Mouse (Mus musculus) liver, embryonic 14.5 days (tissue): Measurements from ENCODE around the gene Uimc1. TPM values are rescaled to one million over a fixed set of nuclear protein-coding genes. Genes with fewer than 3 reads are reported as not detected.

Experiments used
- ATAC-seq: fragments of 200-750 bp; cut with Nextera tagmentation; 2 replicates; pipeline ENCODE4 v1.8.0; 2017; ENCODE audit warnings: moderate number of reproducible peaks, mild to moderate bottlenecking, moderate library complexity; ENCODE audit not compliant: insufficient read depth
- DNase-seq, 3 experiments: peaks; one replicate each; pipeline ENCODE4 v3.0.0-alpha.2; 2012 to 2013; ENCODE audit warnings: low read depth in 3 of 3, low spot score in 3 of 3
- H3K27ac ChIP-seq: fragments of 300-500 bp; sonication (generic); 2 replicates; pipeline ENCODE4 v1.5.1; 2014; ENCODE audit warnings: moderate library complexity, mild to moderate bottlenecking, control low read depth, inconsistent platforms
- H3K27me3 ChIP-seq: fragments of 300-500 bp; sonication (generic); 2 replicates; pipeline ENCODE4 v1.6.1; 2014; ENCODE audit warnings: mild to moderate bottlenecking, low read length, moderate library complexity; ENCODE audit not compliant: control insufficient read depth, insufficient read depth
- H3K36me3 ChIP-seq: fragments of 300-500 bp; sonication (generic); replicated peaks from 2 replicates; pipeline ENCODE4 v1.6.1; 2014; ENCODE audit warnings: low read depth; ENCODE audit not compliant: control insufficient read depth, insufficient read depth
- H3K4me1 ChIP-seq, 2 experiments: fragments of 200-500 bp in 1 of 2; fragments of 300-500 bp in 1 of 2; sonication (generic) in 1 of 2; replicated peaks; 2 replicates each; pipeline ENCODE4 v1.6.1; 2012 to 2014; ENCODE audit warnings: antibody characterized with exemption in 1 of 2, inconsistent platforms in 1 of 2, low read length in 1 of 2; ENCODE audit not compliant: control insufficient read depth in 2 of 2, insufficient read depth in 2 of 2
- H3K4me2 ChIP-seq: fragments of 300-500 bp; sonication (generic); 2 replicates; pipeline ENCODE4 v1.6.1; 2014; ENCODE audit warnings: low read depth, mild to moderate bottlenecking, control low read depth, moderate library complexity
- H3K4me3 ChIP-seq, 2 experiments: fragments of 200-500 bp in 1 of 2; fragments of 300-500 bp in 1 of 2; sonication (generic) in 1 of 2; 2 replicates each; pipeline ENCODE4 v1.5.1; 2012 to 2014; ENCODE audit warnings: low read depth in 2 of 2, low read length in 2 of 2, mild to moderate bottlenecking in 2 of 2, control low read depth in 1 of 2, inconsistent platforms in 1 of 2, moderate library complexity in 1 of 2; ENCODE audit not compliant: insufficient read depth in 1 of 2
- H3K9ac ChIP-seq: fragments of 300-500 bp; sonication (generic); replicated peaks from 2 replicates; pipeline ENCODE4 v1.6.1; 2014; ENCODE audit warnings: mild to moderate bottlenecking, control low read depth, moderate library complexity
- H3K9me3 ChIP-seq: fragments of 300-500 bp; sonication (generic); 2 replicates; pipeline ENCODE4 v1.6.1; 2016; ENCODE audit warnings: low read length, mixed read lengths; ENCODE audit not compliant: control insufficient read depth
- CTCF ChIP-seq: IDR thresholded peaks from 2 replicates; pipeline ENCODE4 v1.5.1; 2016; ENCODE audit warnings: antibody characterized with exemption, low read depth, control low read depth
- EP300 ChIP-seq: IDR thresholded peaks from 2 replicates; pipeline ENCODE4 v1.6.1; 2016; ENCODE audit warnings: antibody characterized with exemption, low read depth
- WGBS: fragments of 180-500 bp; shearing (Covaris S2); extraction: QIAGEN DNeasy Blood & Tissue Kit; methylation state at CpG from one replicate; pipeline ENCODE4 v1.1.7; 2014; ENCODE audit not compliant: insufficient replicate concordance; 5-methylcytosine and 5-hydroxymethylcytosine counted together
- polyA plus RNA-seq, 2 experiments: library from polyadenylated mRNA; depleted of rRNA in 1 of 2; stranded (reverse) in 1 of 2; unstranded in 1 of 2; fragments of >200 nt; fragmentation: Nextera tagmentation in 1 of 2; extraction: Ambion mirVana in 1 of 2; gene quantifications; 2 replicates each; pipeline versions ENCODE4 v1.2.1 to v1.2.3; 2012 to 2014

Gene Uimc1
- polyA plus RNA-seq, 2 experiments: 12.5 to 16.0 TPM

DNA sequence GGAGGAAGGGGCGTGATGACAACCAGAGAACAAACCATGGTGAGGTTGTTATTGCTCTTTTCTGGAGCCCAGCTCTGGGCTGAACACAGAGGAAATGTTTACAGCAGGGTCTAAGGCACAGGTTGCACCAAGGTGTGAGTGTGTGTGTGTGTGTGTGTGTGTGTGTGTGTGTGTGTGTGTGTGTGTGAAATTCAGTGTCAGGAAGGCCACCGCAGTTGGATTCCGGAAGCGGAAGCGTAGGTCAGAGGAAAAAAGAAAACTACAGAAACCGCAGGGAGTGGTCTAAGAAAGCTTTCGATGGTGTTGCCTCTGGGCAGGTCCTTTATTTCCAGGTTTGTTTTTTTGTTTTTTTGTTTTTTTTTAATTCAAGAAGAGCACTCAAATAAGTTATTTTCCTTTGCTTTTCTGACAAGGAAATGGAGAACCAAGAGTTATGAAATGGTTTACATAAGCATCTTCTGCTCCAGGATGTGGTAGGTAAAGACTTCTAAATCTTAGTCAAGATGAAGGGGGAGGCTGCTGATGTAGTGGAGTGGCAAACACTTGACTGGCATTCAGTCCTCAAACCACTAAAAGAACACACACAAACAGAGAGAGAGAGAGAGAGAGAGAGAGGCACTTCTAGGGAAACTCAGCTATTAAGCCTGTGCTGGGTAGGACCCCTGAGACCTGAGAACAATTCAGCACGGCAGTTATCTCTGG is 82.1 kb downstream of the Uimc1 start:
- H3K4me2 ChIP-seq: no peak overlapping the region
- 72% methylated on average over 8 of the region's 8 CpGs for WGBS
- H3K4me3 ChIP-seq: no peak overlapping the region
- H3K27ac ChIP-seq: no peak overlapping the region
- no peak for DNase-seq
- H3K9ac ChIP-seq: no peak overlapping the region
- TF ChIP-seq CTCF: no peak
- no peak for TF ChIP-seq EP300
- ATAC-seq: no peak
- H3K27me3 ChIP-seq: no peaks in the 10 kb centered on the region
- H3K36me3 ChIP-seq: no peaks in the 10 kb centered on the region
- no peaks in the 10 kb centered on the region for H3K9me3 ChIP-seq
- H3K4me1 ChIP-seq: no peaks in the 10 kb centered on the region

DNA sequence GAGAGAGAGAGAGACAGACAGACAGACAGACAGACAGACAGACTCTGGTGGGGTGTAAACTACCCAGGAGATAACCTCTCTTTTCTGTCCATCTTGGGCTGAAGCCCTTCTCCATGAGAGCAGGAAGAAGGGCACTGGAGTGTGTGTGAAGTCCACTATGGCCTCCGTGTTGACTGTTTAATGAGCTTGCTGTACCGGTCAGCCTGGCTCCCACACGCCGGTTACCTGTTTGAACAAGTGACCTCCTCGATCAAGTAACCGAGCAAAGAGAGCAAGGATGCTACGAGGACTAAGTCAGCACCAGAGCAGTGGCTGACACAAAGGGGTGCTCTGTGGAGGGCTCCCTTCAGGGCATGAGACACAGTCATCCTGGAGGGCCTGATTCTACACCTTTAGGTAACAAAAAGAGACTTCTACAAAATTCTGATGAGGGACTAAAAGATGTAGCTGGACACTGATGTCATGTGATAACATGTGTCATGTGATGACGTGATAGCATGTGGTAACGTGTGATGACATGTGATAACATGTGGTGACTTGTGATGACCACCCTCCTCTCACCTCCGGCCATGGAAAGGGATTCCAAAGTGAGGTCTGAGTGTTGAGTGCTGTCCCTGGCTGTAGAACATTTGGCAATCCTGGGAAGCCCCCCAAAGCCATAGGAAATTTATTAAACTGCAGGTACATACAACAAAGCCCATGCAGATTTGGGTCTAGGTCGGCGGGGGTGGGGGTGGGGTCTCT is 82.8 kb downstream of the Uimc1 start:
- Histone ChIP-seq H3K4me1 (no peaks in the 10 kb centered on the region), H3K27ac (no peak overlapping the region), H3K9me3 (no peaks in the 10 kb centered on the region), H3K36me3 (no peaks in the 10 kb centered on the region), H3K4me3 (no peak overlapping the region), H3K4me2 (no peak overlapping the region), H3K9ac (no peak overlapping the region), H3K27me3 (no peaks in the 10 kb centered on the region)
- DNase-seq (no peak), ATAC-seq (no peak)
- 66% methylated on average over 12 of the region's 12 CpGs for WGBS
- TF ChIP-seq CTCF: no peak
- TF ChIP-seq EP300: no peak

DNA sequence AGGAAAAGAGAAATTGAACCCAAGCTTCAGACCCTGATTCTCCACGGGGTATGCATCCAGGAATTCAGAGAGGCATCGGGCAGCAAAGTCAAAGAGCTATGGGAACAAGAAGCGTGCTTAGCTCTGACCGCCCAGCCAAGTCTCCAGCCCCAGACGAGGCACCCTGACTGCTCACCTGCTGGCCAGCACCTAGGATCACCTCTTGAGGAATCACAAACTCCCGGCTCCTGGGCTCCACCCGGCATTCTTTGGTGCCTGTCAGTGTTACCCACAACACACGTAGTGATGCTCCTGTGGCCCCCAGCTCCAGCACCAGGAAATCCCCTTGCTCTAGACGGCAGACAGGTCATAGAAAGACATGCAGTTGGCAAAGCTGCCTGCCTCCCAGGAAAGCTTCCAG is 85.6 kb downstream of the Uimc1 start:
- no peak overlapping the region for H3K27ac ChIP-seq
- 58% methylated on average over 9 of the region's 9 CpGs for WGBS
- no peaks in the 10 kb centered on the region for H3K9me3 ChIP-seq
- H3K4me1 ChIP-seq: no peaks in the 10 kb centered on the region
- DNase-seq (no peak), ATAC-seq (no peak)
- no peak overlapping the region for H3K4me2 ChIP-seq
- H3K27me3 ChIP-seq: no peaks in the 10 kb centered on the region
- H3K36me3 ChIP-seq: no peaks in the 10 kb centered on the region
- no peak overlapping the region for H3K4me3 ChIP-seq
- no peak overlapping the region for H3K9ac ChIP-seq
- TF ChIP-seq EP300 (no peak), CTCF (no peak)

DNA sequence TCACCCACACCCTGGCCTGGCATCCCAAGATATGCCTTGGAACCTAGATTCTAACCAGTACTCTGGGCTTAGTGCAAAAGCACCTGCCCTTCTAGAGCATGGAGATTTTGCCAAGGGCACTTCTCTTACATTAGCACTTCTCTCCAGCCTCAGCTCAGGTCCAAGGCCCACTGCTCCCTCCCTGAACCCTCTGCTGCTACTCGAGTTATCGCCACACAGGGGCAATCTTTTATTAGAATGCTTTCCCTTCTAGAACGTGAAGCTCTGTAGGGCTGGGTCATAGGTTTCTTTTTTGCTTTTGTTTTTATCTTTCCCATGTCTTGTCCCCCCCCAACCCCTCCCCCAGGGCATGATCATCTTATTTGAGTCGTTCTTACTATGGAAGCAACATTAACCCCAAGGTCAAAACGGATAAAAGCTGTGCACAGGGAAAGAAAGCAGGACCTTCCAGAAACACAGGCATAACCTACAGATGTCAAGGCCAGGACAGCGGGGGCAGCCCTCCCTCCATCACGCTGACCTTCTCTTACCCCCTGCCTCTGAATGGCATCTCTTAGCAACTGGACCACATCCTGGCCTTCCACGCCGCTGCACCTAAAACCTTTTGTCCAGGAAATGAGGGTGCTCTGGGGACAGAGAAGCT is 86.3 kb downstream of the Uimc1 start:
- H3K9ac ChIP-seq: no peak overlapping the region
- ATAC-seq (no peak), DNase-seq (no peak)
- H3K27ac ChIP-seq: no peak overlapping the region
- no peak overlapping the region for H3K4me2 ChIP-seq
- no peak overlapping the region for H3K4me3 ChIP-seq
- H3K36me3 ChIP-seq: no peaks in the 10 kb centered on the region
- no peak for TF ChIP-seq CTCF
- no peak for TF ChIP-seq EP300
- no peaks in the 10 kb centered on the region for H3K4me1 ChIP-seq
- H3K27me3 ChIP-seq: no peaks in the 10 kb centered on the region
- WGBS: 38% methylated on average over 9 of the region's 9 CpGs
- H3K9me3 ChIP-seq: no peaks in the 10 kb centered on the region

GRCm38 (mm10) chr13:55011981-55012478 is 88.1 kb downstream of the Uimc1 start:
- no peak overlapping the region for H3K9ac ChIP-seq
- no peak for ATAC-seq
- no peaks in the 10 kb centered on the region for H3K27me3 ChIP-seq
- no peaks in the 10 kb centered on the region for H3K9me3 ChIP-seq
- no peak for TF ChIP-seq EP300
- TF ChIP-seq CTCF: peak; percentile 38
- no peaks in the 10 kb centered on the region for H3K4me1 ChIP-seq
- H3K27ac ChIP-seq: no peak overlapping the region
- H3K4me2 ChIP-seq: no peak overlapping the region
- no peaks in the 10 kb centered on the region for H3K36me3 ChIP-seq
- 12% methylated on average over 14 of the region's 14 CpGs for WGBS
- H3K4me3 ChIP-seq: no peak overlapping the region
- DNase-seq: no peak
